Mouse (Mus musculus): ENCODE measurements around the gene Comp. TPM values are rescaled to one million over a fixed set of nuclear protein-coding genes. Genes with fewer than 3 reads are reported as not detected.

The Comp gene
- total and polyA plus RNA-seq, 3 experiments, result 0.13 to 0.16 TPM; not detected in 1

- H3K27me3 ChIP-seq (replicated peaks), result peaks cover 9% of the 10 kb centered on the region
- H3K9ac ChIP-seq (ENCODE audit: insufficient read depth, low read depth), result no peak overlapping the region
- no peaks in the 10 kb centered on the region for H3K79me2 ChIP-seq (replicated peaks; ENCODE audit: control insufficient read depth, extremely low read depth, insufficient read depth, poor library complexity, severe bottlenecking)
- H3K4me3 ChIP-seq (replicated peaks in 1 of 3; ENCODE audit: low read depth in 2 of 3, low read length in 2 of 3, poor library complexity in 1 of 3), result no peak overlapping the region
- H3K4me1 ChIP-seq (ENCODE audit: control insufficient read depth in 1 of 2, insufficient read depth in 2 of 2), result peaks cover 3 to 11% of the 10 kb centered on the region in 2 experiments
- H3K36me3 ChIP-seq (replicated peaks in 1 of 2; ENCODE audit: control insufficient read depth in 1 of 2, insufficient read depth in 1 of 2, low read length in 1 of 2), result no peaks in the 10 kb centered on the region
- no peak overlapping the region for H3K4me2 ChIP-seq (ENCODE audit: insufficient read depth, low read depth, poor library complexity, severe bottlenecking)
- dilution Hi-C loops (cut with MboI; ENCODE audit: extremely low pct_ligation_motif_present, extremely low pct_unique_long_range_greater_than_20kb, low sequenced_read_pairs), result no loop called here
- no peak for DNase-seq (ENCODE audit: extremely low read depth)
- in situ Hi-C loops (cut with MboI; ENCODE audit: low pct_ligation_motif_present, low pct_unique_long_range_greater_than_20kb, low sequenced_read_pairs), result no loop called here
- no peak for TF ChIP-seq CTCF (conservative IDR thresholded peaks at IDR 0.05 in 1 of 2, IDR thresholded peaks at IDR 0.05 in 1 of 2; ENCODE audit: low read depth in 2 of 2, low read length in 2 of 2)
- no peak for TF ChIP-seq PAX5 (IDR thresholded peaks at IDR 0.05; ENCODE audit: low read length)
- H3K9me3 ChIP-seq (replicated peaks; ENCODE audit: low read length), result peaks cover 22% of the 10 kb centered on the region
- no peak overlapping the region for H3K27ac ChIP-seq (ENCODE audit: insufficient read depth, low read depth)
These were observed 2.0 kb downstream of the Comp start for GRCm38 (mm10) chr8:70375212-70375859.

DNA sequence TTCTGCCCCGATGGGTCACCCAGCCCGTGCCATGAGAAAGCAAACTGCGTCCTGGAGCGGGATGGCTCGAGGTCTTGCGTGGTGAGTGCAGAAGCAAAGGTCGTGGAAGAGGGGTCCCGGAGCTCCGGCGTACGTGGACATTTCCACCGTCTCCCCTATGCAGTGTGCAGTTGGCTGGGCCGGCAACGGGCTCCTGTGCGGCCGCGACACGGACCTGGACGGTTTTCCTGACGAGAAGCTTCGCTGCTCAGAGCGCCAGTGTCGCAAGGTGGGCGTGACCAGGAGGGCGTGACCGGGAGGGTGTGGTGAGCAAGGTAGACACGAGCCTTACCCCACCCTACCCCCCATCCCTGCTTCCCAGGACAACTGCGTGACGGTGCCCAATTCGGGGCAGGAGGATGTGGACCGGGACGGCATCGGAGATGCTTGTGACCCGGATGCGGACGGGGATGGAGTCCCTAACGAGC, 3.0 kb downstream of the Comp start:
- no peaks in the 10 kb centered on the region for H3K79me2 ChIP-seq (replicated peaks; ENCODE audit: control insufficient read depth, extremely low read depth, insufficient read depth, poor library complexity, severe bottlenecking)
- no peak overlapping the region for H3K4me2 ChIP-seq (ENCODE audit: insufficient read depth, low read depth, poor library complexity, severe bottlenecking)
- TF ChIP-seq CHD2 (IDR thresholded peaks at IDR 0.05; ENCODE audit: low read length) (no peak), PAX5 (IDR thresholded peaks at IDR 0.05; ENCODE audit: low read length) (no peak), MEF2A (IDR thresholded peaks at IDR 0.05; ENCODE audit: borderline replicate concordance, low read depth, low read length) (no peak), IRF4 (IDR thresholded peaks at IDR 0.05; ENCODE audit: low read depth, low read length) (no peak), TCF12 (IDR thresholded peaks at IDR 0.05; ENCODE audit: low read depth, low read length) (no peak), USF2 (conservative IDR thresholded peaks at IDR 0.05; ENCODE audit: low read depth, low read length) (no peak), SMC3 (IDR thresholded peaks at IDR 0.05; ENCODE audit: low read depth, low read length) (no peak), GABPA (IDR thresholded peaks at IDR 0.05; ENCODE audit: insufficient replicate concordance, low read depth, low read length) (no peak), ZKSCAN1 (IDR thresholded peaks at IDR 0.05; ENCODE audit: borderline replicate concordance, low read depth, low read length) (no peak), UBTF (IDR thresholded peaks at IDR 0.05; ENCODE audit: low read depth, low read length) (no peak), MAFK (IDR thresholded peaks at IDR 0.05; ENCODE audit: insufficient replicate concordance, low read length) (no peak), EP300 (IDR thresholded peaks at IDR 0.05; ENCODE audit: low read length) (no peak), MAX (IDR thresholded peaks at IDR 0.05; ENCODE audit: low read length) (no peak), HCFC1 (IDR thresholded peaks at IDR 0.05; ENCODE audit: low read depth, low read length) (no peak), E2F4 (IDR thresholded peaks at IDR 0.05; ENCODE audit: insufficient replicate concordance, low read depth, low read length) (no peak), MYC (IDR thresholded peaks at IDR 0.05; ENCODE audit: low read depth, low read length) (no peak), RCOR1 (conservative IDR thresholded peaks at IDR 0.05; ENCODE audit: low read depth, low read length) (no peak), ETS1 (conservative IDR thresholded peaks at IDR 0.05; ENCODE audit: low read depth, low read length) (no peak), POLR2AphosphoS2 (IDR thresholded peaks at IDR 0.05; ENCODE audit: low read depth, low read length) (no peak)
- H3K36me3 ChIP-seq (replicated peaks in 1 of 2; ENCODE audit: control insufficient read depth in 1 of 2, insufficient read depth in 1 of 2, low read length in 1 of 2), result no peaks in the 10 kb centered on the region
- H3K9me3 ChIP-seq (replicated peaks; ENCODE audit: low read length), result peaks cover 22% of the 10 kb centered on the region
- no peak for DNase-seq (ENCODE audit: extremely low read depth)
- no peak overlapping the region for H3K4me3 ChIP-seq (replicated peaks in 1 of 3; ENCODE audit: low read depth in 2 of 3, low read length in 2 of 3, poor library complexity in 1 of 3)
- dilution Hi-C loops (cut with MboI; ENCODE audit: extremely low pct_ligation_motif_present, extremely low pct_unique_long_range_greater_than_20kb, low sequenced_read_pairs) (no loop called here), in situ Hi-C loops (cut with MboI; ENCODE audit: low pct_ligation_motif_present, low pct_unique_long_range_greater_than_20kb, low sequenced_read_pairs) (no loop called here)
- H3K27ac ChIP-seq (ENCODE audit: insufficient read depth, low read depth), result no peak overlapping the region
- H3K27me3 ChIP-seq (replicated peaks), result peaks cover 9% of the 10 kb centered on the region
- no peak overlapping the region for H3K9ac ChIP-seq (ENCODE audit: insufficient read depth, low read depth)
- H3K4me1 ChIP-seq (ENCODE audit: control insufficient read depth in 1 of 2, insufficient read depth in 2 of 2), result peaks cover 3 to 11% of the 10 kb centered on the region in 2 experiments

Measured in CH12.LX (cell line).